Mouse (Mus musculus) hindbrain, embryonic 14.5 days (tissue): ENCODE measurements around the gene Pik3r1. TPM values are rescaled to one million over a fixed set of nuclear protein-coding genes. Genes with fewer than 3 reads are reported as not detected.
A peak's percentile ranks its signal among the peaks of the same experiment; 100 is the strongest.

Source experiments
- ATAC-seq: fragments of 200-750 bp; cut with Nextera tagmentation; 2 replicates; pipeline ENCODE4 v1.8.0; 2017; ENCODE audit warnings: moderate number of reproducible peaks, mild to moderate bottlenecking, moderate TSS enrichment, moderate library complexity; ENCODE audit not compliant: low FRiP score
- DNase-seq: peaks from one replicate; pipeline ENCODE4 v3.0.0-alpha.2; 2015; ENCODE audit warnings: low spot score
- H3K27ac ChIP-seq: fragments of 300-500 bp; sonication (generic); 2 replicates; pipeline ENCODE4 v1.5.1; 2014; ENCODE audit warnings: mild to moderate bottlenecking, moderate library complexity
- H3K27me3 ChIP-seq: fragments of 300-500 bp; sonication (generic); 2 replicates; pipeline ENCODE4 v1.6.1; 2014; ENCODE audit warnings: mild to moderate bottlenecking, low read length, mixed read lengths; ENCODE audit not compliant: control insufficient read depth, insufficient read depth
- H3K36me3 ChIP-seq: fragments of 300-500 bp; sonication (generic); replicated peaks from 2 replicates; pipeline ENCODE4 v1.6.1; 2014; ENCODE audit not compliant: control insufficient read depth, insufficient read depth
- H3K4me1 ChIP-seq: fragments of 300-500 bp; sonication (generic); replicated peaks from 2 replicates; pipeline ENCODE4 v1.6.1; 2014; ENCODE audit warnings: antibody characterized with exemption, low read length, mixed read lengths; ENCODE audit not compliant: control insufficient read depth, insufficient read depth
- H3K4me2 ChIP-seq: fragments of 300-500 bp; sonication (generic); replicated peaks from 2 replicates; pipeline ENCODE4 v1.6.1; 2014; ENCODE audit warnings: mild to moderate bottlenecking, moderate library complexity
- H3K4me3 ChIP-seq: fragments of 300-500 bp; sonication (generic); replicated peaks from 2 replicates; pipeline ENCODE4 v1.5.1; 2014; ENCODE audit warnings: mild to moderate bottlenecking, low read length
- H3K9ac ChIP-seq: fragments of 300-500 bp; sonication (generic); 2 replicates; pipeline ENCODE4 v1.6.1; 2014
- H3K9me3 ChIP-seq: fragments of 300-500 bp; sonication (generic); 2 replicates; pipeline ENCODE4 v1.6.1; 2016; ENCODE audit warnings: low read length; ENCODE audit not compliant: control insufficient read depth
- WGBS: fragments of 180-500 bp; shearing (Covaris S2); extraction: QIAGEN DNeasy Blood & Tissue Kit; methylation state at CpG from one replicate; pipeline ENCODE4 v1.1.7; 2014; 5-methylcytosine and 5-hydroxymethylcytosine counted together
- polyA plus RNA-seq: library from polyadenylated mRNA; unstranded; fragments of >200 nt; fragmentation: Nextera tagmentation; extraction: Ambion mirVana; gene quantifications from 2 replicates; pipeline ENCODE4 v1.2.1, GENCODE M21; 2014

Gene Pik3r1
- polyA plus RNA-seq, 1 experiment from 2014 or later, result 94.5 TPM

DNA sequence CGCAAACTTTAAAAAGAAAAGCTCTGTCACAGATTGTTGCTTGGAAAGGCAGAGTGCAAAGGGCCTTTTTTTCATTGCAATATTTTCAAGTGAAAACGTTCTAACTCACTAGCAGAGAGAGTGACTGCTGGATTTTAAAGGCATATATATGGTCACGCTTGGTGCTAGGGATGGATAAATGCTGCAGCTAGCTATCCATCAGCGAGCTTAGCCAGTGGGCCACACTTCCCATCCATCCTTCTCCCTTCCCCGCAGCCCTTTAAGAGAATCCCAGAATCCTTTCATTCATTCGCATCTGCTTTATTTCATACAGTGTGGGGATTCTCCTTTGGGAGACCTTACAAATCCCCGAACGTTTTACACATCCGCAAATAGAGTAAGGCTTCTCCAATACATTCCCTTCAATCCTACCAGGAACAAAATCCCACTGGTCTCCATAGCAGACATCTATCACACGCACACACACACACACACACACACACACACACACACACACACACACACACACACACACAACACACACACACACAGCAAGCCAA lies 32.9 kb upstream of the Pik3r1 start:
- Histone ChIP-seq H3K9me3 (no peaks in the 10 kb centered on the region), H3K36me3 (no peaks in the 10 kb centered on the region), H3K27ac (peak overlapping the region; percentile 84), H3K4me2 (peak overlapping the region; percentile 73), H3K9ac (peak overlapping the region; percentile 72), H3K4me1 (0 out of 2 replicates have a peak, but pooled peaks cover 4% of the 10 kb centered on the region), H3K27me3 (no peaks in the 10 kb centered on the region), H3K4me3 (peak overlapping the region; percentile 35)
- 16% methylated on average over 10 of the region's 10 CpGs for WGBS
- peak; percentile 60 for DNase-seq
- peak; percentile 53; the same call in 1 of the 2 replicates for ATAC-seq

DNA sequence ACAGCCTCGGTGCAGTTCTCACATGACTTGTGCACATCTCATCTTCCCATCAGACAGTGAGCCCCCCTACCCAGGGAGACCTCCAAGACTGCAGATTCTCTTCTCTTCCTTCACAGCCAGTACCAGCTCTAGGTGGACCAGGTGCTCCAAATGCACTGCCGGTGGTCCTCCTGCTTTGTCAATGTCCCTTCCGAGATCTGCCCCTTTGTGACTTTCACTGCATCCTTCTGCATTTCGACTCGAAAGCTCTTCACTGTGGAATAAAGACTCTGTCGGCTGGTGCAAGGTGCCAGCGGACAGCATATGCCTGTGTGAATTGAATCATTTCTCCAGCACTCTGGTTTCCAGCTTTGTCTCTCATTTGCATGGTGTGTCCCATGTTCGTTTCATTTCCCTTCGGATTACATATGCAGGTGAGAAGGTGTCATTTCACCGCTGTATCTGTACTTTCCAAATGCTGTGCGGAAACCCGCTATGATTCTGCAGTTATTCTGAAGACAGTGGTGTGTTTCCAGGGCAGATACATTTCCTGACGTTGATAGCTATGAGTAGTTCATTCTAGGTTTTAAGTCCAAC lies 32.1 kb upstream of the Pik3r1 start:
- H3K4me2 ChIP-seq, result no peak overlapping the region
- no peaks in the 10 kb centered on the region for H3K36me3 ChIP-seq

GRCm38 (mm10) chr13:101799318-101799717 lies 31.3 kb upstream of the Pik3r1 start:
- no peak overlapping the region for H3K4me2 ChIP-seq
- H3K4me3 ChIP-seq, result no peak overlapping the region
- H3K9me3 ChIP-seq, result no peaks in the 10 kb centered on the region
- 92% methylated on average over 2 of the region's 2 CpGs for WGBS
- no peak for ATAC-seq
- H3K4me1 ChIP-seq, result 0 out of 2 replicates have a peak, but pooled peaks cover 4% of the 10 kb centered on the region
- no peak for DNase-seq
- H3K36me3 ChIP-seq, result no peaks in the 10 kb centered on the region
- no peak overlapping the region for H3K9ac ChIP-seq
- H3K27ac ChIP-seq, result no peak overlapping the region
- no peaks in the 10 kb centered on the region for H3K27me3 ChIP-seq

More for the DNA sequence above, 32.1 kb upstream of the Pik3r1 start:
- DNase-seq, result no peak
- Histone ChIP-seq H3K4me3 (no peak overlapping the region), H3K27ac (no peak overlapping the region), H3K4me1 (0 out of 2 replicates have a peak, but pooled peaks cover 4% of the 10 kb centered on the region), H3K27me3 (no peaks in the 10 kb centered on the region), H3K9ac (no peak overlapping the region), H3K9me3 (no peaks in the 10 kb centered on the region)
- no peak for ATAC-seq
- WGBS, result 72% methylated on average over 13 of the region's 13 CpGs

DNA sequence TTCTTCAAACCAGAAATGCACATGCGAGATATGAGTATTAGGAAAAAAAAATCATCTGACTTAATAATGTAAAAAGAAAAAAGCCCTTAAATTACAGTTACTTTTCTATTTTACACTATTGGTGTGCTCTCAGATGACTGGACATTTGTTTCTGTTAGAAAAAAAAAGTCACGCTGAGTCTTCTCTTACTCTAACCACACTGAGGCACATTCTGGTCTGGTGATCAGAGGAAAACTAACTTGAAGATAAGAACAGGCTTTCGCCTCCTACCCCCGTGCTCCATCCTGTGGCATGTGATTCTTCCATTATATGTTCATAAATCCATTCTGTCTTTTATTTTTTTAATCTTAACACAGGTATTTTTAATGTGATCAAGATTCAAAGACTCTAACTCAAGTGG lies 30.5 kb upstream of the Pik3r1 start:
- no peaks in the 10 kb centered on the region for H3K36me3 ChIP-seq
- no peak overlapping the region for H3K9ac ChIP-seq
- no peaks in the 10 kb centered on the region for H3K27me3 ChIP-seq
- 0 out of 2 replicates have a peak, but pooled peaks cover 4% of the 10 kb centered on the region for H3K4me1 ChIP-seq
- ATAC-seq, result no peak
- no peaks in the 10 kb centered on the region for H3K9me3 ChIP-seq
- no peak overlapping the region for H3K4me2 ChIP-seq
- no peak overlapping the region for H3K27ac ChIP-seq
- no peak overlapping the region for H3K4me3 ChIP-seq
- WGBS, result 91% methylated on average over 4 of the region's 4 CpGs
- DNase-seq, result no peak

DNA sequence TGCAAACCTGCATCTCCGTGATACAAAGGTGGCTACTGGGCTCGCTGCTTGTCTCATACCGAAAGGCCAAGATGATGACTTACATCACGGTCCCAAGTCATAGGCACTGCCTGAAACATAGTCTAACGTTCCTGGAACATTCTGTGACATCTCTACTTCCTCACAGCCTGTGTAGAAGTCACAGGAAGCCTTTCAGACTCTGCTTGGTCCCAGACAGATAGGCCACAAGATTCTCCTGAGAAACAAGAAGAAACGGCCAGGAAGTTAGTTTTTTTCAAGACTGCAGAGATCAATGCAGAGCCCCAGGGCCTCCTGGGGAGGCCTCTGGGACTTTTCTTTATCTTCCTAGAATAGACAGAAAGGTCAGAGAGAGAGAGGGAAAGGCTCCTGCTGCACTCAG lies 29.0 kb upstream of the Pik3r1 start:
- H3K4me3 ChIP-seq, result no peak overlapping the region
- 0 out of 2 replicates have a peak, but pooled peaks cover 4% of the 10 kb centered on the region for H3K4me1 ChIP-seq
- H3K27ac ChIP-seq, result no peak overlapping the region
- no peaks in the 10 kb centered on the region for H3K36me3 ChIP-seq
- DNase-seq (no peak), ATAC-seq (no peak)
- 49% methylated on average over 6 of the region's 6 CpGs for WGBS
- H3K9me3 ChIP-seq, result no peaks in the 10 kb centered on the region
- H3K9ac ChIP-seq, result no peak overlapping the region
- no peaks in the 10 kb centered on the region for H3K27me3 ChIP-seq
- no peak overlapping the region for H3K4me2 ChIP-seq

DNA sequence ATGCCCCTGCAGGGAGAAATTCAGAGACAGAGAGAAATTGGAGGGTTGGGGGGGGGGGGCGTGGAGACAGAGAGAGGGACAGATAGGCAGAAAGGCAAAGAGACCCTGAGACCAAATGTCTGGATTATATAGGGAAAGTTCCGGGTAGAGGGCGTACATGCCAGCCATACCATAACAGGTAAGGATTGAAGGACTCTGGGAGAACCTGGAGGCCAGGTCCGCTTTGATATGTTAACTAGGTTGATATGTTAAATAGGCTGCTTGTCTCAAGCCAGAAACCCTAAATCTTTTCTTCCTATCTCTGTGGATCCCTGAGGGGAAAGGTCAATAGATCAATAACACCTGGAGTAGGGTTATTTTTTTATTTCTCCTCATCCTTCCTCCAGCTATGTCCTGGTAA lies 17.7 kb upstream of the Pik3r1 start:
- H3K4me1 ChIP-seq, result no peaks in the 10 kb centered on the region
- no peak for ATAC-seq
- no peak for DNase-seq
- 85% methylated on average over 4 of the region's 4 CpGs for WGBS
- H3K36me3 ChIP-seq, result no peaks in the 10 kb centered on the region
- H3K9ac ChIP-seq, result no peak overlapping the region
- H3K27ac ChIP-seq, result no peak overlapping the region
- H3K4me3 ChIP-seq, result no peak overlapping the region
- no peaks in the 10 kb centered on the region for H3K9me3 ChIP-seq
- no peaks in the 10 kb centered on the region for H3K27me3 ChIP-seq
- no peak overlapping the region for H3K4me2 ChIP-seq

DNA sequence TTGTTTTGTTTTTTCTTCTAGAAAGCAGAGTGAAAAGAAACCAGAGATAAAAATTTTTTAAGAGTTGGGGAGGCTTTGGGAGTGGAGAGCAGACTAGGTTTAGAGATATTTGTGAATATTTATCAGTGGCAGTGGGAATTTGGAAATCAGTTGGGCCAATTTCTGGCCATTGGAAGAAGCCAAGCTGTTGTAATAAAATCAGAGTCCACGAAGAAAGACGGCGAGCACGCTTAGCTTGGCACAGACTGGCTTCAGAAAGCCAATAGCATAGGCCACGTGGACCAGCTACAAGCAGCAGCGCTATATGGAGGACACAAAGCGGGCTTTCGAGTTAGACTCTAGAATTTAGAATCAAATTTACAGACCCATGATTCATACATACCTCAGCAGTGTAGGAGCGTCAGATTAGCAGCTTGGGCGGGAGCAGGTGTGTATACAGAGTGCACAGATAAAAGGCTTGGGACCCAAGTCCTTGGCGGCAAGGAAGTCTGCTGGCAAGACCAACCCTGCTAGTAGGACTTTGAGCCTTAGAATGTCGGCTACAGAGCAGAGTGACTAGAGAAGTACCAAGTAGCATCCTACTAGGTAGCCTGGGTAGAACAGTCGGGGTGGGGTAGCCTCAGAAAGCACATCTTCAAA lies 16.8 kb upstream of the Pik3r1 start:
- Histone ChIP-seq H3K4me1 (no peaks in the 10 kb centered on the region), H3K4me3 (no peak overlapping the region), H3K36me3 (no peaks in the 10 kb centered on the region), H3K27me3 (no peaks in the 10 kb centered on the region), H3K9me3 (no peaks in the 10 kb centered on the region), H3K9ac (no peak overlapping the region), H3K4me2 (no peak overlapping the region), H3K27ac (no peak overlapping the region)
- ATAC-seq (no peak), DNase-seq (no peak)
- 95% methylated on average over 13 of the region's 13 CpGs for WGBS

DNA sequence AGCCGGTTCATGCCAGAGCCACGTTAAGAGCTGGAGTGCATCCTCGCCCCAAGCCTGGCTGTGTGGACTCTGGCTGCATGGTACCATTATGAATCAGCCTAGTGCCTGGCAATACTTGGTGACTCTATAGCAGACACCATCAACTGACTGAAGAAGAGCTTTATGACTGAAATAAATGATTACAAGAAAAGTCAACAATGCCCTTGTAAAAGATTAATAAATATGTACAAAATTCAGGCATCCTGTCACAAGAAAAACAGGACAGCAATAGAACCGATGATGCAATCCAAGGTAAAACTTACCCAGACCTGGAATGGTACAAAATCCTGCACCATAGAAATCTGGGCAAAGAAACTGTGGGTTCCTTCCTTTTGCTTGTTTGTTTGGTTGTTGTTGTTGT lies 11.0 kb upstream of the Pik3r1 start:
- Histone ChIP-seq H3K9me3 (no peaks in the 10 kb centered on the region), H3K27me3 (no peaks in the 10 kb centered on the region), H3K4me2 (no peak overlapping the region), H3K9ac (no peak overlapping the region), H3K27ac (no peak overlapping the region), H3K4me3 (no peak overlapping the region), H3K4me1 (0 out of 2 replicates have a peak, but pooled peaks cover 3% of the 10 kb centered on the region), H3K36me3 (no peaks in the 10 kb centered on the region)
- 92% methylated on average over 4 of the region's 4 CpGs for WGBS
- no peak for ATAC-seq
- no peak for DNase-seq

DNA sequence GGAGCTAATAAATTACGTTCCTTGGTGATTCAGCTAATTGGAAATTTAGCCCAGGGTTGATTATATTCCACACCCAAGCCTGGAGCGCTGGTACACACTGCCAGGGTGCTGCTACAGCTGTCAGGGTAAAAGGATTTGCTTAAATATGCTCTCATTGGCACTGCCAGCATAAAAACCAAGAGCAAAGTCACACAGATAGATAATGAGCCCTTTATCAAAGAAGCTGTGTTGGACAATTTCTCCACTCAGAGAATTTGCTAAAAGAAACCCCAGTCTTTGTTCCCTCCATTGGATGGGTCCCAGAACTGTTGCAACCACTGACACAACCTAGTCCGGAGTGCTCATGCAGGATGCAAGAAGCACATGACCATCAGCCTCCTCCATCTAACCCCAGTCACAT lies 9.8 kb upstream of the Pik3r1 start:
- 62% methylated on average over 3 of the region's 3 CpGs for whole genome bisulfite sequencing
- Histone ChIP-seq H3K27ac (no peak overlapping the region), H3K4me3 (no peak overlapping the region), H3K36me3 (no peaks in the 10 kb centered on the region), H3K4me2 (no peak overlapping the region), H3K4me1 (0 out of 2 replicates have a peak, but pooled peaks cover 3% of the 10 kb centered on the region), H3K27me3 (no peaks in the 10 kb centered on the region), H3K9ac (no peak overlapping the region), H3K9me3 (no peaks in the 10 kb centered on the region)
- DNase-seq, result no peak
- no peak for ATAC-seq
